Mouse (Mus musculus): ENCODE measurements around the gene Sema3a. TPM values are rescaled to one million over a fixed set of nuclear protein-coding genes. Genes with fewer than 3 reads are reported as not detected.
"Not testable (repeated sequence)": the region's sequence is repeated elsewhere in the genome, so short reads cannot be mapped to it uniquely, and the experiment has no call there.

Sema3a gene
- polyA plus RNA-seq, 1 experiment from 2014 or later: 24.7 TPM

DNA sequence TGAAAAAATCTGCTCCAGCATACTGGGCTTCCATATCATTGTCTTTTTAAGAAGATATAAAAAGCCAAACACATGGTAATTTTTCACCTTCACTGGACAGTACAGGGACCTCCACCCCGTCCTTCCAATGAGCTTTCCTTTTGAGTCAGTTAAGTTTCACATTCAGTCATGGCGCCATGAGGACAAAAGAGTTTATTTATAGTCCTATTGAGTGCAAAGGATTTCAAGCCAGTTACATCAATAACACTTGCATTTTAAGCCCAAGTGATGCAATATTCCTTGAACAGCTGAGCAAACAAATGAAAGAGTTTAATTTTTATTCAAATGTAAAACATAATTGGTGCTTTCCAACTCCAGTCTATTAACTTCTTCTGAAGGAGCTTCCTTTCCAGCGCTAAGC is 448.7 kb downstream of the Sema3a start:
- TF ChIP-seq CTCF (IDR thresholded peaks at IDR 0.05) (no peak), EP300 (IDR thresholded peaks at IDR 0.05) (no peak)
- peak; percentile 16 for DNase-seq (ENCODE audit: low spot score)
- 67% methylated on average over 3 of the region's 3 CpGs for WGBS

DNA sequence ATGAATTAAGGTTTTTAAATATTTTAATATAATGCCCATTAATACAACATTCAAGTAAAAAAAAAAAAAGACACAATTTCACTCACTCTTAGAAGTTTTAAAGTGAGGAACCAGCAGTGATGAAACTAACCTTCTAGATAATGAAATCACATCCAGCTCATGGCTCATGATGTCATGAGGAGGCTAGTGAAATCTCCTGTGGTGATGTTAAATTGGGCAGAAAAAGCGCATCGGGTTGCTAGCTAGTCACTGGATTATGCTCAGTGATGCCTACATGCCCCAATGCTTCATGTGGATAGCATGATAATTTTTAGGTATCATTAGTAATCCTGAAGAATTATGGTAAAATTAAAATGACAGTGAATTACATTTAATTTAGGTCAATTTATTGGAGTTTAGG is 453.9 kb downstream of the Sema3a start:
- Histone ChIP-seq H3K9me3 (ENCODE audit: low read length) (no peaks in the 10 kb centered on the region), H3K27me3 (replicated peaks; ENCODE audit: insufficient read depth, low read length) (no peaks in the 10 kb centered on the region), H3K36me3 (ENCODE audit: insufficient read depth, low read length) (no peaks in the 10 kb centered on the region), H3K4me2 (replicated peaks; ENCODE audit: low read depth, low read length) (no peak overlapping the region), H3K9ac (replicated peaks; ENCODE audit: low read depth) (no peak overlapping the region), H3K27ac (ENCODE audit: low read length) (no peak overlapping the region), H3K4me1 (ENCODE audit: insufficient read depth, low read depth, low read length) (no peaks in the 10 kb centered on the region), H3K4me3 (ENCODE audit: low read depth, low read length) (no peak overlapping the region)
- TF ChIP-seq CTCF (IDR thresholded peaks at IDR 0.05) (no peak), EP300 (IDR thresholded peaks at IDR 0.05) (no peak)
- WGBS: 91% methylated on average over 2 of the region's 2 CpGs
- ATAC-seq (no peak), DNase-seq (ENCODE audit: low spot score) (no peak)

More for the DNA sequence above, 448.7 kb downstream of the Sema3a start:
- H3K4me3 ChIP-seq (ENCODE audit: low read depth, low read length): no peak overlapping the region
- H3K4me2 ChIP-seq (replicated peaks; ENCODE audit: low read depth, low read length): no peak overlapping the region
- no peak for ATAC-seq
- no peaks in the 10 kb centered on the region for H3K27me3 ChIP-seq (replicated peaks; ENCODE audit: insufficient read depth, low read length)
- H3K4me1 ChIP-seq (ENCODE audit: insufficient read depth, low read depth, low read length): no peaks in the 10 kb centered on the region
- H3K27ac ChIP-seq (ENCODE audit: low read length): no peak overlapping the region
- no peaks in the 10 kb centered on the region for H3K9me3 ChIP-seq (ENCODE audit: low read length)
- H3K9ac ChIP-seq (replicated peaks; ENCODE audit: low read depth): no peak overlapping the region
- H3K36me3 ChIP-seq (ENCODE audit: insufficient read depth, low read length): no peaks in the 10 kb centered on the region

DNA sequence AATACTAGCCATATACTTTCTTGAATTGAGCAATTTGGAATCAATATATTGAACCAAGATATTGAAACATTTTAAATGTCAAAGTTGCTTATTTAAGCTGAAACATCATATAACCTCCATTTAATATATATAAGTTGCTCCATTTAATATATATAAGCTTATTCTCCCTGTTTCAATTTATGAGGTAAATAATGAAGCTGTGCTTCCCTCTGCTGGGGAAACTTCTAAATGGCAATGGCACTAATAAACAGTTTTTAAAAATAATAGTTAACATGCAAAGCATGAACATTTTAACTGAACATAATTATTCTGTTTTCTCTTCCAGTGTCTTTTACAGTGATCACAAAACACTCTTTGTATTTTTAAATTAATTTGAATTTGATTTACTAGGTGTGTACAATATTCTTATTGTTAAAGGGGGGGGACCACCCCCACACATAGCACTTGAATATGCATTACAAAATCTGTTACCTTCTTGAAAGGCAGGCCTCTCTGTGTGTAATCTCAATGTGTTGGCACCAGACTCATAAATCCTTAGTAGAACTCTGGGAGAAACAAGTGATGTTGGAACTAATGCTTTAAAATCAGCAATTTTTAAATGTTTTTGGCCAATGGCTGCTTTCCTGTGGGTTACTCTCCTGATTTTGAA is 460.5 kb downstream of the Sema3a start:
- Histone ChIP-seq H3K36me3 (ENCODE audit: insufficient read depth, low read length) (no peaks in the 10 kb centered on the region), H3K4me3 (ENCODE audit: low read depth, low read length) (no peak overlapping the region), H3K4me2 (replicated peaks; ENCODE audit: low read depth, low read length) (no peak overlapping the region), H3K27ac (ENCODE audit: low read length) (no peak overlapping the region), H3K27me3 (replicated peaks; ENCODE audit: insufficient read depth, low read length) (no peaks in the 10 kb centered on the region), H3K9ac (replicated peaks; ENCODE audit: low read depth) (no peak overlapping the region), H3K9me3 (ENCODE audit: low read length) (no peaks in the 10 kb centered on the region), H3K4me1 (ENCODE audit: insufficient read depth, low read depth, low read length) (no peaks in the 10 kb centered on the region)
- no peak for ATAC-seq
- peak; percentile 39 for DNase-seq (ENCODE audit: low spot score)
- TF ChIP-seq CTCF (IDR thresholded peaks at IDR 0.05) (peak; percentile 59), EP300 (IDR thresholded peaks at IDR 0.05) (no peak)

DNA sequence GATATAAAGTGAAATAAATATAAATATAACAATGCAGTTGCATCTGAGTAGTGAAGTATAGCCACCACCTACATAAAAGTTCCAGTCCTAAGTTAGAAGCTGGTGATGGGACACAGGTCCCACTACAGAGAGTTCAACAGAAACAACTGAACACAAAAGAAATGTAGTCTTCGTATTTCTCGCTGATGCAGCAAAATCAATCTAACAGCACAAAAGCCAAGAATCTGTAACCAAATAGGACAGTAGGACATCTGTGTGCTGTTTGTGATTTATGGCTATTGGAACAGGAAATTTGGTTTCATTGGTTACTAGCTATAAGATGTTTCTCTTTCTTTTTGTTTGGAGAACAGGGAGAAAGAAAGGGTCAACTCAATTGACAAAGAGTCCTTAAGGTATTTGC is 469.2 kb downstream of the Sema3a start:
- Histone ChIP-seq H3K4me1 (ENCODE audit: insufficient read depth, low read depth, low read length) (no peaks in the 10 kb centered on the region), H3K4me2 (replicated peaks; ENCODE audit: low read depth, low read length) (no peak overlapping the region), H3K9me3 (ENCODE audit: low read length) (no peaks in the 10 kb centered on the region), H3K36me3 (ENCODE audit: insufficient read depth, low read length) (no peaks in the 10 kb centered on the region), H3K27ac (ENCODE audit: low read length) (no peak overlapping the region), H3K4me3 (ENCODE audit: low read depth, low read length) (no peak overlapping the region), H3K27me3 (replicated peaks; ENCODE audit: insufficient read depth, low read length) (no peaks in the 10 kb centered on the region), H3K9ac (replicated peaks; ENCODE audit: low read depth) (no peak overlapping the region)
- WGBS: 73% methylated on average over 2 of the region's 2 CpGs
- TF ChIP-seq CTCF (IDR thresholded peaks at IDR 0.05) (no peak), EP300 (IDR thresholded peaks at IDR 0.05) (no peak)
- ATAC-seq: no peak
- DNase-seq (ENCODE audit: low spot score): no peak

DNA sequence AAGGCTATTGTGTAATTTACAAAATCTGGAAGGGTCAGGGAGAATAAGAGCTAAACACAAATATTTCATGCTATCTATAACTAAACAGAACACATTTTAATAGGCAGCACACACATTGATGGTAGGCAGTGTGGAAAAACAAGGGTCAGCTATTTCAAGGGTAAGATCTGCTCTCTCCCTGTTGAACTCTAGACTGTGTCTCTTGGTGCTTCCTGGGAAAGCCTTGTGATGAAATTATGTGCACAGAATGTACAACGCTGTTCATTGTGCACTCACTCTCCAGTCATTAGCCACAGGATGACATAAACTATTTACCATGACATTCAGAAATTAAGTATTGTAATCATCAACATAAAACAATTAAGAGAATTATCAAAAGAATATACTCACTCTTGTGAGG is 486.4 kb downstream of the Sema3a start:
- H3K27me3 ChIP-seq (replicated peaks; ENCODE audit: insufficient read depth, low read length): no peaks in the 10 kb centered on the region
- 69% methylated on average over 1 of the region's 1 CpGs for WGBS
- no peak for TF ChIP-seq EP300 (IDR thresholded peaks at IDR 0.05)
- TF ChIP-seq CTCF (IDR thresholded peaks at IDR 0.05): no peak
- no peaks in the 10 kb centered on the region for H3K4me1 ChIP-seq (ENCODE audit: insufficient read depth, low read depth, low read length)
- H3K36me3 ChIP-seq (ENCODE audit: insufficient read depth, low read length): no peaks in the 10 kb centered on the region
- no peak overlapping the region for H3K9ac ChIP-seq (replicated peaks; ENCODE audit: low read depth)
- H3K4me2 ChIP-seq (replicated peaks; ENCODE audit: low read depth, low read length): no peak overlapping the region
- no peak overlapping the region for H3K27ac ChIP-seq (ENCODE audit: low read length)
- H3K4me3 ChIP-seq (ENCODE audit: low read depth, low read length): no peak overlapping the region
- ATAC-seq (no peak), DNase-seq (ENCODE audit: low spot score) (no peak)
- H3K9me3 ChIP-seq (ENCODE audit: low read length): no peaks in the 10 kb centered on the region

DNA sequence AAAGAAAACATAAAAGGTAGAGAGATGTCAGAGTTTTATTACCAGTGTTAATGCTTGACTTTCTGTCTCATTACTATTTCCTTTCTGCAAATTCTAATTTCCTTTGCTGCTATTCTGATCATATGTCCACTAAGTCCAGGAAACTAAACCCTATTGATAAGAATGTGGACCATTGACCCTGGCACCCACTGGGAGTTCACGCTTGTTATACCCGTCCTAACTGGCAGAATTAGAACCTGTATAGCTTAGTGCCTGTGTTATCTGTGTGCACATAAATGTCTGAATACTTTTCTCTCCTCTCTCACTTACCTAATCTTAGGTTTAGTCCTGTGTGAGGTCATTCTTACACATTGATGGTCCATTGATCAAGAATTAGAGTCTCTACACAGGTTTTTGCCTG is 486.9 kb downstream of the Sema3a start:
- no peak for TF ChIP-seq CTCF (IDR thresholded peaks at IDR 0.05)
- no peak for TF ChIP-seq EP300 (IDR thresholded peaks at IDR 0.05)
- ATAC-seq (no peak), DNase-seq (ENCODE audit: low spot score) (no peak)
- Histone ChIP-seq H3K36me3 (ENCODE audit: insufficient read depth, low read length) (no peaks in the 10 kb centered on the region), H3K9me3 (ENCODE audit: low read length) (no peaks in the 10 kb centered on the region), H3K4me1 (ENCODE audit: insufficient read depth, low read depth, low read length) (no peaks in the 10 kb centered on the region), H3K4me3 (ENCODE audit: low read depth, low read length) (no peak overlapping the region), H3K27me3 (replicated peaks; ENCODE audit: insufficient read depth, low read length) (no peaks in the 10 kb centered on the region), H3K27ac (ENCODE audit: low read length) (no peak overlapping the region), H3K9ac (replicated peaks; ENCODE audit: low read depth) (no peak overlapping the region), H3K4me2 (replicated peaks; ENCODE audit: low read depth, low read length) (no peak overlapping the region)
- 75% methylated on average over 2 of the region's 2 CpGs for WGBS

GRCm38 (mm10) chr5:13614575-13614974 is 489.4 kb downstream of the Sema3a start:
- not testable (repeated sequence) for H3K4me2 ChIP-seq (replicated peaks; ENCODE audit: low read depth, low read length); H3K36me3 ChIP-seq (ENCODE audit: insufficient read depth, low read length); H3K9me3 ChIP-seq (ENCODE audit: low read length); H3K9ac ChIP-seq (replicated peaks; ENCODE audit: low read depth); H3K27ac ChIP-seq (ENCODE audit: low read length); DNase-seq (ENCODE audit: low spot score); H3K4me3 ChIP-seq (ENCODE audit: low read depth, low read length); H3K27me3 ChIP-seq (replicated peaks; ENCODE audit: insufficient read depth, low read length); ATAC-seq; H3K4me1 ChIP-seq (ENCODE audit: insufficient read depth, low read depth, low read length)
- WGBS: 87% methylated on average over 7 of the region's 7 CpGs

Measured in lung, postnatal 0 days (tissue).